Mouse (Mus musculus) splenic B cell, adult 2 months (primary cell): ENCODE results near the gene Retnla.
"Not testable (repeated sequence)": the region's sequence is repeated elsewhere in the genome, so short reads cannot be mapped to it uniquely, and the experiment has no call there.

Experiments used
- DNase-seq: peaks from one replicate; pipeline ENCODE4 v3.0.0-alpha.2; 2011; ENCODE audit warnings: low read depth, low spot score
- H3K27me3 ChIP-seq: 2 replicates; pipeline ENCODE4 v1.6.1; 2012; ENCODE audit warnings: mild to moderate bottlenecking, low read length, moderate library complexity, mixed read lengths; ENCODE audit not compliant: control insufficient read depth, poor library complexity, insufficient read depth, severe bottlenecking
- H3K36me3 ChIP-seq: 2 replicates; pipeline ENCODE4 v1.6.1; 2012; ENCODE audit warnings: mild to moderate bottlenecking, low read length, moderate library complexity, mixed read lengths; ENCODE audit not compliant: control insufficient read depth, poor library complexity, insufficient read depth, severe bottlenecking

Retnla gene

GRCm38 (mm10) chr16:48843671-48844386 lies 1.5 kb downstream of the Retnla start:
- H3K27me3 ChIP-seq: no peaks in the 10 kb centered on the region
- no peak for DNase-seq
- no peaks in the 10 kb centered on the region for H3K36me3 ChIP-seq

GRCm38 (mm10) chr16:48865004-48865403 lies 22.7 kb downstream of the Retnla start:
- H3K27me3 ChIP-seq, H3K36me3 ChIP-seq: not testable (repeated sequence)
- DNase-seq: peak; percentile 5

GRCm38 (mm10) chr16:48867690-48868089 lies 25.3 kb downstream of the Retnla start:
- no peaks in the 10 kb centered on the region for H3K27me3 ChIP-seq
- no peaks in the 10 kb centered on the region for H3K36me3 ChIP-seq
- no peak for DNase-seq

- DNase-seq: peak; percentile 44
- Histone ChIP-seq H3K36me3 (no peaks in the 10 kb centered on the region), H3K27me3 (no peaks in the 10 kb centered on the region)
Measured at GRCm38 (mm10) chr16:48868663-48869062, 26.3 kb downstream of the Retnla start.

- no peak for DNase-seq
- no peaks in the 10 kb centered on the region for H3K36me3 ChIP-seq
- H3K27me3 ChIP-seq: no peaks in the 10 kb centered on the region
Measured at GRCm38 (mm10) chr16:48869671-48870070, 27.3 kb downstream of the Retnla start.

- no peak for DNase-seq
- Histone ChIP-seq H3K36me3 (no peaks in the 10 kb centered on the region), H3K27me3 (no peaks in the 10 kb centered on the region)
Measured at GRCm38 (mm10) chr16:48871754-48872153, 29.4 kb downstream of the Retnla start.

- H3K36me3 ChIP-seq: no peaks in the 10 kb centered on the region
- DNase-seq: no peak
- no peaks in the 10 kb centered on the region for H3K27me3 ChIP-seq
Measured at GRCm38 (mm10) chr16:48872321-48872720, 30.0 kb downstream of the Retnla start, which contains the start of gene Retnlg. Retnlg (plus strand) TSS chr16:48872621.

- Histone ChIP-seq H3K36me3 (no peaks in the 10 kb centered on the region), H3K27me3 (no peaks in the 10 kb centered on the region)
- DNase-seq: no peak
Measured at GRCm38 (mm10) chr16:48890733-48891132, 48.4 kb downstream of the Retnla start.
